Mouse (Mus musculus): ENCODE data around the gene Hsf2bp.

The Hsf2bp gene

GRCm38 (mm10) chr17:31905791-31906211, 130.3 kb downstream of the Hsf2bp start:
- DNase-seq (ENCODE audit: extremely low spot score) = no peak

DNA sequence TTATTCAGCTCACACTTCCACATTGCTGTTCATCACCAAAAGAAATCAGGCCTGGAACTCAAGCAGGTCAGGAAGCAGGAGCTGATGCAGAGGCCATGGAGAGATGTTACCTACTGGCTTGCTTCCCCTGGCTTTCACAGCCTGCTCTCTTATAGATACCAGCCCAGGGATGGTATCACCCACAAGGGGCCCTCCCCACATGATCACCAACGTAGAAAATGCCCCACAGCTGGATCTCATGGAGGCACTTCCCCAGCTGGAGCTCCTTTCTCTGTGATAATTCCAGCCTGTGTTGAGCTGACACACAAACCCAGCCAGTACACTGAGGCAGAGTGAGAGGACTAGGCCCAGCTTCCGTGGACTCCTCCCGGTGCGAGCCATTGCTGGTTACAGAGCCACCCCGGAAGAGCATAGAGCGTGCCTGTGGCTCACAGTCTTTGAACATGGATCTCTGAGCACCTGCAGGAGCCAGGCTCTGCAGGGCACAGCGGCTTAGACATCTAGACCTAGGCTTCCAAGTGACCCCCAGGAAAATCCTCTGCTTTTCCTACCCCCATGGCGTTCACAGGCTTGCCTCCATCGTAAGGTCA, 130.9 kb downstream of the Hsf2bp start:
- no peak for DNase-seq (ENCODE audit: extremely low spot score)

DNA sequence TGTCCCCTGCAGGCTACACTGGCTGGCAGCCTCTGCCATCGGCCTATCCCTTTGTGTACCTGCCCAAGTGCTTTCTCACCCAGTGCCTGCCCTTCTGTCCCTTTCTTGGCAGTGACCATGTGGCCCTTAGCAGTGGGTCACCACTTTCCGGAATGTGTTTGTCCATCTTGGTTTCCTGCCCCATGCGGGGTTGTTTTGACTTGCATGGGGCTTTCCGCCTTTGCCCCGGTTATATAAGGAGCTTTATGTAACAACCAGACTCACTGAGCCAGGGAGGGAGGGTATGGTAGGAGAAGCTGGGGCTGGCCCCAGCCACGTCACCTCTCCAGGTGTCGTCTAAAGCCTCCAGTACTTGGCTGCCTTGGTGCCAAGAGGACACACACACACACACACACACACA, 132.1 kb downstream of the Hsf2bp start:
- no peak for DNase-seq (ENCODE audit: extremely low spot score)

DNA sequence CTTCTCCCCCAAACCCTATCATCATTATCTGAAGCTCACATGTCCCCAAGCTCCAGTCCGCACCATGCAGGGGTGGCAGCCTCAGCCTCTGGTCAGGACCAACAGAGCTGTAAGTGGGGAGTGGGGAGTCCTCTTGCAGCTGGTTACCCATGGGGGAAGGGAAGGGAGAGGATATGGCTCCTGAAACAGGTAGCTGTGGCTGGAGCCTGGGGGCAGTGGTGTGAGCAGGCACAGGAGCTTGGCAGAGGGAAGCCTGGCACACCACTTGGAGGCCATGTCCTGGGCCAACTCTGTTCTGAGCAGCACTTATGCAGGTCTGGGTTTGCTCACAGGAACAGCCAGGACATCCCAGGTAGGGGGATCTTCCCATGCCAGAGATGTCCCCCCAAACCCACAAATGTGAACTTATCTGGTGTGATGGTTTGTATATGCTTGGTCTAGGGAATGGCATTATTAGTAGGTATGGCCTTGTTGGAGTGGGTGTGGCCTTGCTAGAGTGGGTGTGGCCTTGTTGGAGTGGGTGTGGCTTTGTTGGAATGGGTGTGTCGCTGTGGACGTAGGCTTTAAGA, 133.4 kb downstream of the Hsf2bp start:
- DNase-seq (ENCODE audit: extremely low spot score) = no peak

DNA sequence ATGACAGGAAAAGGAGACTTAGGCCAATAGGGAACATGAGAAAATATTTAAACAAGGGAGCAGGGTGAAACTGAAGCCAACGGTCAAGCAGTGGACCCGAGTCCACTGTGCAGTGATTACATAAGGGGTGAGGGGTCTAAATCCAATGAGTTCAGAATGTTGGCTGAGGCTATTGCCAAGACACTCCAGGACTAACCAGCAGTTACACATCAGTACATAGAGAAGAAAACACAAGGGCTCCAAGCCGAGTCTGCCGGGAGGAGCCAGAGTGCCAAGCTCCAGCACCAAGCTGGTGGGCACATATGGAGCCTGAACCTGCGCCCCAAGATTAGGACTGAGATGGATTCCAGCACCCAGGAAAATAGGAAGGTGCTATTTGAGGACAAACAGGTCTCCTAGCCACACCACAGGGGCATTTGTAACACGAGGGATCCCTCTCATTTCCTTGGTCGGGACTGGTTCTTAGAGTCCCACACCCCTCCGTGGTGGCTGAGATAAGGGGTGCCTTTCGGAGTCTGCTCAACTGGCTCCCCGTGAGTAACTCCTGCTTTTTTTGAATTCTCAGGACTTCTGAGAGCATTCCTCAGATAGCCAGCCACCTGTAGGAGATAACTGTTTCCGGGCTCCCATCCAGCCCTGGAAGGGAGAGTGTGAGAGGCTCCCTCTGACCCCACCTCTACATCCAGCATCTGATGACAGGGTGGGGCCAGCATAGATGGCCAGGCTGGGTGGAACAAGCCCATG, 134.5 kb downstream of the Hsf2bp start:
- no peak for DNase-seq (ENCODE audit: extremely low spot score)

- no peak for DNase-seq (ENCODE audit: extremely low spot score)
These were observed 137.2 kb downstream of the Hsf2bp start for GRCm38 (mm10) chr17:31898941-31899340.

DNA sequence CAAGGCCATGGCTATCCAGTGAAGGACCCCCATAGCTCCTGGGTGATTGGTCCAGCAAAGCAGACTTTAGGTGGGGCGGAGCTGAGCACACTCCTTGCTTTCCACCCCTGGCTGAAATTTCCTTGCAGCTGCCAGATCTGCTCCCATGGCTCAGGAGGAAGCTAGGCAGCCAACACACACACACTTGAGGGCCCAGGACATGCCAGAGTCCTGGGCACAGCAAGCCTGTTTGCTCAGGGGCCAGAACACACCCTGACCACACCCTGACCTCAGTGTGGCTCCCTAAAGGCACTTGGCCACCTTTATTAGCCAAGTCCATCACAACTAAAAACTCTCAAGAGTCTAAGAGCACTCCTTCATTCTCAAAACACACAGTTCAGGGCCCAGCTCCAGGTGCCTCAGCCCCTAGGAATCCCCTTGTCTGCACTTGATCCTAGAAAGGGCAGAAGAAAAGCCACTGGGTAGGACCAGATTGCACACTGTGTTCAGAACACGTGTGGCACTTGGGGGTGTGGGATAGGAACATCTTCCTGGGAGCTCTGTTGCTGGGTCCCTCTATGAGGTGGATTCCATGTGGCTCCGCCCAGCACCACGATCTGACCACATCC, 138.9 kb downstream of the Hsf2bp start:
- DNase-seq (ENCODE audit: extremely low spot score) = no peak

GRCm38 (mm10) chr17:31896751-31897150, 139.4 kb downstream of the Hsf2bp start:
- DNase-seq (ENCODE audit: extremely low spot score) = no peak

- DNase-seq (ENCODE audit: extremely low spot score) = no peak
These were observed 139.8 kb downstream of the Hsf2bp start for GRCm38 (mm10) chr17:31896311-31896710.
